Mouse (Mus musculus): ENCODE data around the gene Gm10300.

GRCm38 (mm10) chr4:132080492-132080983, 6.0 kb downstream of the Gm10300 start:
- no peak for TF ChIP-seq EP300 (IDR thresholded peaks at IDR 0.05; ENCODE audit: insufficient read depth, low read depth, low read length)
- no peak for TF ChIP-seq CTCF (IDR thresholded peaks at IDR 0.05)
- no peak for TF ChIP-seq POLR2A (IDR thresholded peaks at IDR 0.05; ENCODE audit: insufficient read depth, low read depth, low read length)

All from heart, adult 2 months (tissue).